Comparison of ENCODE assay signal across 9 mouse cellular contexts in the genomic region with DNA sequence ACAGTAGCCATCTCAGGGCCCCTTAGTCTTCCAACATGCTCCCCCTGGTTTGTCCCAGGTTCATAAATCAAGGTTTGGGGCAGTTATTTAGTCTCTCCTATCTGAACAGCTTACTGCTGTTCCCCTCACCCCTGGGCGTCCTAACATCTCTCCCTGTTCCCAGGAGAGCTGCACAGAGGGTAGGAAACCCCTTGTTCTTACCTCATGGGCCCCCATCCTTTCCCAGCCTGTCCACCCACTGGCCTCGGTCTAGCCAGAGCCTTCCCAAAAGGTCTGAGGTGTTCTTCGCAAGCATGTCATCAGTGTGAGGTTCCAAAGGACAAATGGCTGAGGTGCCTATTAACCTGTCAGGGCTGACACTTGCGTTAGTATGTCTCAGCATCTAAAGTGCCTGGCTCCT. TPM values are rescaled to one million over a fixed set of nuclear protein-coding genes. Genes with fewer than 3 reads are reported as not detected.
DNase-seq lines count a peak whose midpoint lies in the region; ATAC-seq and TF ChIP-seq lines count a peak whose summit lies in the region.
"Had no signal": no experiment of that assay in that cellular context is flagged by ENCODE, and none has a peak within 500 bp of the region (broad histone marks: within the 10 kb centered on the region; RNA-seq: fewer than 3 reads in every experiment).

No protein-coding gene starts in this region.

- H3K9me3 ChIP-seq in forebrain, embryonic 13.5 days (replicated peaks) = no peaks in the 10 kb centered on the region
- no peaks in the 10 kb centered on the region for H3K9me3 ChIP-seq in forebrain, embryonic 16.5 days (ENCODE audit: control insufficient read depth, low read length)
- H3K9me3 ChIP-seq in kidney, embryonic 15.5 days (replicated peaks) = no peaks in the 10 kb centered on the region
- no peaks in the 10 kb centered on the region for H3K9me3 ChIP-seq in limb, embryonic 15.5 days

- no peak overlapping the region for H3K4me2 ChIP-seq in forebrain, embryonic 13.5 days
- H3K4me2 ChIP-seq in forebrain, embryonic 16.5 days (ENCODE audit: low read length) = no peak overlapping the region
- 0 out of 2 replicates have a peak overlapping the region, but pooled peaks have one; percentile 81 for H3K4me2 ChIP-seq in kidney, embryonic 15.5 days
- H3K4me2 ChIP-seq in limb, embryonic 15.5 days = no peak overlapping the region

- 0 out of 2 replicates have a peak overlapping the region, but pooled peaks have one; percentile 57 for H3K27ac ChIP-seq in forebrain, embryonic 13.5 days
- H3K27ac ChIP-seq in forebrain, embryonic 16.5 days (ENCODE audit: low read length) = no peak overlapping the region
- H3K27ac ChIP-seq in kidney, embryonic 15.5 days = peak overlapping the region; percentile 95
- H3K27ac ChIP-seq in cortical plate, adult 2 months (ENCODE audit: insufficient read depth, low read length) = 0 out of 2 replicates have a peak overlapping the region, but pooled peaks have one; percentile 7
- peak overlapping the region; percentile 89 for H3K27ac ChIP-seq in limb, embryonic 15.5 days
- H3K27ac ChIP-seq: liver, embryonic 14.5 days had no signal

- H3K4me1 ChIP-seq in forebrain, embryonic 13.5 days = peaks cover 30% of the 10 kb centered on the region
- H3K4me1 ChIP-seq in forebrain, embryonic 16.5 days (replicated peaks; ENCODE audit: control insufficient read depth, insufficient read depth, low read length) = peaks cover 26% of the 10 kb centered on the region
- H3K4me1 ChIP-seq in kidney, embryonic 15.5 days = peaks cover 45% of the 10 kb centered on the region
- peaks cover 2% of the 10 kb centered on the region; the same call in 1 of the 2 replicates for H3K4me1 ChIP-seq in cortical plate, adult 2 months (ENCODE audit: control insufficient read depth, insufficient read depth, low read length)
- H3K4me1 ChIP-seq in limb, embryonic 15.5 days = peaks cover 26% of the 10 kb centered on the region

- ATAC-seq in forebrain, embryonic 13.5 days = no peak
- ATAC-seq in forebrain, embryonic 16.5 days = no peak
- no peak for ATAC-seq in kidney, embryonic 15.5 days (replicated peaks; ENCODE audit: low FRiP score)
- no peak for ATAC-seq in limb, embryonic 15.5 days (ENCODE audit: insufficient number of reproducible peaks, low FRiP score, low TSS enrichment, low read depth)
- no peak for ATAC-seq in granulocyte monocyte progenitor cell, adult 5-6 weeks (replicated peaks; ENCODE audit: poor library complexity, severe bottlenecking)

- TF ChIP-seq POLR2A in cortical plate, adult 2 months (IDR thresholded peaks at IDR 0.05; ENCODE audit: extremely low read depth, insufficient read depth, low read length) = no peak

- no peak for DNase-seq in kidney, adult 9 months
- no peak for DNase-seq in retina, embryonic 14.5 days (ENCODE audit: low spot score)

- peaks cover 8% of the 10 kb centered on the region for H3K36me3 ChIP-seq in forebrain, embryonic 13.5 days (ENCODE audit: poor library complexity, severe bottlenecking)
- H3K36me3 ChIP-seq in forebrain, embryonic 16.5 days (ENCODE audit: control insufficient read depth, insufficient read depth) = no peaks in the 10 kb centered on the region
- no peaks in the 10 kb centered on the region; the same call in 1 of the 2 replicates for H3K36me3 ChIP-seq in kidney, embryonic 15.5 days
- H3K36me3 ChIP-seq in limb, embryonic 15.5 days = no peaks in the 10 kb centered on the region

- WGBS in forebrain, embryonic 13.5 days = 92% methylated on average over 4 of the region's 4 CpGs
- WGBS in forebrain, embryonic 16.5 days = 93% methylated on average over 4 of the region's 4 CpGs
- WGBS in kidney, embryonic 15.5 days = 55% methylated on average over 4 of the region's 4 CpGs
- 84% methylated on average over 4 of the region's 4 CpGs for WGBS in limb, embryonic 15.5 days

- TF ChIP-seq CTCF in cortical plate, adult 2 months (IDR thresholded peaks at IDR 0.05; ENCODE audit: extremely low read depth, insufficient read depth, low read length) = no peak

- H3K27me3 ChIP-seq in forebrain, embryonic 13.5 days = no peaks in the 10 kb centered on the region
- no peaks in the 10 kb centered on the region for H3K27me3 ChIP-seq in forebrain, embryonic 16.5 days (replicated peaks; ENCODE audit: control insufficient read depth, insufficient read depth, low read length)
- no peaks in the 10 kb centered on the region for H3K27me3 ChIP-seq in kidney, embryonic 15.5 days
- H3K27me3 ChIP-seq in limb, embryonic 15.5 days = no peaks in the 10 kb centered on the region

- no peak overlapping the region for H3K4me3 ChIP-seq in forebrain, embryonic 13.5 days
- H3K4me3 ChIP-seq in forebrain, embryonic 16.5 days (replicated peaks; ENCODE audit: low read length) = no peak overlapping the region
- no peak overlapping the region for H3K4me3 ChIP-seq in kidney, embryonic 15.5 days (replicated peaks)
- no peak overlapping the region for H3K4me3 ChIP-seq in cortical plate, adult 2 months (ENCODE audit: insufficient read depth, low read length)
- no peak overlapping the region for H3K4me3 ChIP-seq in limb, embryonic 15.5 days

- no peak overlapping the region for H3K9ac ChIP-seq in forebrain, embryonic 13.5 days
- no peak overlapping the region for H3K9ac ChIP-seq in forebrain, embryonic 16.5 days (replicated peaks; ENCODE audit: low read depth, low read length)
- no peak overlapping the region for H3K9ac ChIP-seq in kidney, embryonic 15.5 days
- H3K9ac ChIP-seq in limb, embryonic 15.5 days = no peak overlapping the region
- H3K9ac ChIP-seq: liver, embryonic 14.5 days had no signal

RNA-seq across cellular contexts. Expression of gene Sik1, which starts 1.6 kb away (rescaled TPM):
- 13.5 and 13.8 TPM in 2 replicates for polyA plus RNA-seq in forebrain, embryonic 13.5 days (2015; fragmentation: Nextera tagmentation; extraction: Ambion mirVana)
- polyA plus RNA-seq in forebrain, embryonic 16.5 days (2015; fragmentation: Nextera tagmentation; extraction: Ambion mirVana) = 19.9 and 20.1 TPM in 2 replicates
- polyA plus RNA-seq in kidney, embryonic 15.5 days (2015; fragmentation: Nextera tagmentation; extraction: Ambion mirVana) = 17.5 and 18.5 TPM in 2 replicates
- polyA plus RNA-seq in cortical plate, adult 2 months (2012; rRNA removed) = 5.8 and 9.7 TPM in 2 replicates
- polyA plus RNA-seq in limb, embryonic 15.5 days (2015; fragmentation: Nextera tagmentation; extraction: Ambion mirVana) = 30.5 and 37.1 TPM in 2 replicates
- 9.1 and 12.1 TPM in 2 replicates for total RNA-seq in granulocyte monocyte progenitor cell, adult 5-6 weeks (2014; fragmentation: Nextera tagmentation)
- 9.2 and 10.8 TPM in 2 replicates for total RNA-seq in granulocyte monocyte progenitor cell, adult 5-6 weeks (2017)
